Mouse (Mus musculus) adipocyte (in vitro differentiated cells): ENCODE results near the gene Ubr4.
A peak's percentile ranks its signal among the peaks of the same experiment; 100 is the strongest.

ENCODE experiments used
- DNase-seq: peaks from one replicate; pipeline ENCODE4 v3.0.0-alpha.2; 2016; ENCODE audit warnings: low spot score

Ubr4 gene

GRCm38 (mm10) chr4:139351931-139352711, at the start of gene Ubr4, which contains the start of the genes Mrto4 and Emc1:
Gene Ubr4 (plus strand): TSS chr4:139352609.
Gene Mrto4 (minus strand): TSS chr4:139352576.
Gene Emc1 (plus strand): TSS chr4:139352587.
- peak; percentile 77 for DNase-seq

DNA sequence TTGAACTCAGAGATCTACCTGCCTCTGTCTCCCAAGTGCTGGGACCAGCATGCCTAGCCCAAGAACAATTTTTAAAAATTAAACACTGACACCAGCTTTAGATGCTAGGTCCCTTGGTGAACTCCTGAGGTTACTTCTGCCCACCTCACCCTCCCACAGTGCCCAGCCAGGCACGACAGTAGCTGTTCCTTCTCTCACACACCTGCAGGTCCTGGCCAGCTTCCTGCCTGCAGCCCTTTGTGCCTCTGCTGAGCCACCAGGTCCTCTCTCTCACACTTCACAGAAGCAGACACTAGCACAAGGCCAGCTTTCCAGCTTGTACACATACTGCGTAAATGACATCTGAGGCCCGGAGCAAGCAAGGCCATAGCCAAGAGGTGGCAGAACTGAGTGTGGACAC, 46.9 kb upstream of the Ubr4 start:
- no peak for DNase-seq

DNA sequence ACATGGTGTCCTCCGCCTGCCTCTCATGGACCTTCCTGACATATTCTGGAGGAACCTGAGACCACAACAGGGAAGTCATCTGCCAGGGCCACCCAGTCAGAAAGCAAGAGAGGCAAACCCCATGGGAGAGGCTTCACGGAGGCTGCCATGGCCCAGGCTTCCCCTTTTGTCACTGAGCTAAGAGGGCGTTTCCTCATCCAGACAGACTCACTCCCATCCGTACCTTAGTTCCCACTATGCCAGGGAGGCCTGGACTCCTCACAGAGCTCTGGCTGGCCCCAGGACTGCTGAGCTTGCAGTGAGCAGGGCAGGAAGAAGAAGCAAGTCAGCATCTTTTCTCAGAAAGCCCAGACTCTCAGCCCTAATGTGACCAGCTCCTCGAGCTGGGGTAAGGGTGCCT, 44.5 kb upstream of the Ubr4 start:
- no peak for DNase-seq

- no peak for DNase-seq
These were observed 42.8 kb upstream of the Ubr4 start for GRCm38 (mm10) chr4:139309651-139310050.

DNA sequence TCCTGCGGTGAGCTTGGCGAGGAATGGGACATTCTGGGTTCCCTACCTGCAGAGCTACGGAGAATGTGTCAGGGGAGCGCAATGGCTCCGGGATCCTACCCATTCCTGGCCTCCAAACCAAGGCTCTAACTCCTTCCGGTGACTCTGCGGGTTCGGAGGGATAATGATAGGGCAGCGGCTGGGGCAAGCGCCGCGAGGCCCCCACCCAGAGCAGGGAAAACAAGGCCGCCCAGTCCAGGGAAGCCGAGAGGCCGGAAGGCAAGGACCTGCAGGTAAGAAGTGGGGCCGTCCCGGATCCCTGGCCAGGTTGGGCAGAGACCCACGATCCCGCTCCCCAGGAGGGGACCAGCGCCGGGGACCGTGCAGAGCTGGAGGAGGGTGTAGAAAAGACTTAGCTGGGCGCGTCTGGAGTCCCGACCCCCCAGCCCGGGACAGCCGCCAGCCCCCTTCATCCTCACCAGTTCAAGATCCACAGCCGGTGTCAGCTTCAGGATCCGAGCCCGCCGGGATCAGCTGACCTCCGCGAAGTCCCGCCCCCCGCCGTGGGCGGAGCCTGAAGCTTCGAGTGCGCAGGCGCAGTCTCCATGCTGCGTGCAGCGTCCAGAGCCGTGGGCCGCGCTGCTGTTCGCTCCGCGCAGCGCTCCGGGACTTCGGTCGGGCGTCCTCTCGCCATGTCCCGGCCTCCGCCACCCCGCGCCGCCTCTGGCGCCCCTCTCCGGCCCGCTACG, 42.1 kb upstream of the Ubr4 start, which contains the start of the genes Pqlc2 and Akr7a5:
Pqlc2 (minus strand) TSS at position 538 of the 728 bp plus-strand sequence.
Akr7a5 (plus strand) TSS at position 574 of the 728 bp plus-strand sequence.
- DNase-seq: peak; percentile 89

GRCm38 (mm10) chr4:139310899-139311701, 41.3 kb upstream of the Ubr4 start:
- DNase-seq: peak; percentile 38

DNA sequence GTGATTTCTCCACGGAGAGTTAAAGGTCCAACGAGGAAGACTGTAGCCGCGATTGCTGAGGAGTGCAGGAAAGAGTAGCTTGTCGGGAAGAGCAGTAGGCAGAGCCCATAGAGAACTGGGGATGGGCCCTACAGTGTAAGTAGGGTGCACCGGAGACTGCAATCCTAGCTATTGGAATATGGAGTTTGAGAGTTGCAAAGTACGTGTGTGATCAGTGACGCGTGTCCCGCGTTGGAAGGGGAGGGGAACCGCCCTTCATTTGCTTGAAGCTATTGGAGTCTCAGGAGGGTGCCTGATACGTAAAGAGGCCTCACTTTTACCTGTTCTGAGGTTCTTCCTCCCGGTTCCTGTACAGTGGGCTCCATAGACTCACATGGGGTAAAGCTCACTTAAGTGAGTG, 40.7 kb upstream of the Ubr4 start:
- DNase-seq: no peak

- DNase-seq: peak; percentile 58
These were observed 39.8 kb upstream of the Ubr4 start for GRCm38 (mm10) chr4:139312632-139313031.

GRCm38 (mm10) chr4:139318449-139318848, 34.0 kb upstream of the Ubr4 start:
- no peak for DNase-seq

GRCm38 (mm10) chr4:139319740-139320139, 32.7 kb upstream of the Ubr4 start:
- no peak for DNase-seq

DNA sequence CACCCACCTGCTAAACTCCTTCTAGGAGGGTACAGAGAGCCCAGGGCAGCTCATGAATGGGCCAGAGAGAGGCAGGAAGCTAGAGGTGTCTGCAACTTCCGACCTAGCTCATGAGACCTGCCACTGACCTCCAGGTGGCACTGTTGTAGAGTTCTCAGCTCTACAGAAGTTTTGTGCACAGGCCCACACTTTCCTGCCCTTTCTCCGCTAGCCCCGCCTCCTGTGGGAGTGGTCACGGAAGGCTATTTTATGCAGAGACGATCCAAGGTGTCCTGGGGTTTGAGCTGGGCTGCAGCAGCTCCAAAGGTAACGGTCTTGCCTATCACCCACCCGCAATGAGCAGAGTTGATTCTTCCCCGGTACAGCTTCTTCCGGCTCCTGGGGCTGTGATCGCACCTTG, 21.8 kb upstream of the Ubr4 start:
- DNase-seq: peak; percentile 72

DNA sequence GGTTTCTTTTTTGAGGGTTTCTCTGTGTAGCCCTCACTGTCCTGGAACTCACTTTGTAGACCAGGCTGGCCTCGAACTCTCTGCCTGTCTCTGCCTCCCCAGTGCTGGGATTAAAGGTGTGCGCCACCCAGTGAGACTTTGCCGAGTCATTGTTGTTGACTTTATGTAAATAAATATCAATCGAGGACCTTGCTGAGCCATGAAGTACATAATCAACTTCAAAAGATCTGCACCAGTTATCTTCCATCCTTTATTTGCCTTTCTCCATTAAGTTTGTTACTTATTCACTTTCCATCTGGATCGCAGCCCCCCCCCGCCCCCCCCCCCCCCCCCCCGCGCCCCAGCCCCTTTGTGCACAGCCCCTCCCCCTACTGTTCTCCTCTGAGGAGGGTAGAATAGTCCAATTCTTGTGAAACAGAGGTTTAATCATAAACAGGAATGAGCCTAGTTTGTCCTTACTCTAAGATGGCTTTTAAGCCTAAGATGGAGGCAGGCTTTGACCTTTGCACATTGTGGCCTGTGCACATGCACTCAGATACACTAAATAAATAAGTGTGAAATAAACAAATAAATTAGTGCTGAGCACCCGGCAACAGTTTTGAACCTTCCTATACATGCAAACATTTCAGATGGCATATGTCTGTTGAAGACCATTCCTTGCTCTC, 17.6 kb upstream of the Ubr4 start:
- DNase-seq: peak; percentile 24

DNA sequence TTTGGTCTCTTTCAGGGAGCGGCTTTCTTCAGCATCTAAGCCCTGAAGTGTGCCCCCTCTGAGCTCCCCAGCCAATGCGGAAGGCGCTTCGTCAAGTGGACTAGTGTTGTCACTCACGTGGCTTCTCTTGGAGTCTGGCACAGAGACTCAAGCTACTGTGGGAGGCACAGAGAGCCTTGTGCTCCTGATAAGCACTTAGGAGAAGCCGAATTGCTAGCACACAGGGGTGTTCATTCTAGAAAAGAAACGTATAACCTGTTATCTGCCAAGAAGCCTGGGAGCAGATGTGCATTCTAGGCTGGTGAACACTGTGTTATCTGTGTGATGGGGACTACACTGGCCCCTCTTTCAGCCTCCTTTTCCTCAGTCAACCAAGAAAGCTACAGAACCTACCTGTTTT, 16.9 kb upstream of the Ubr4 start:
- no peak for DNase-seq

- DNase-seq: peak; percentile 88
These were observed 15.5 kb upstream of the Ubr4 start for GRCm38 (mm10) chr4:139336822-139337483.

- DNase-seq: no peak
These were observed 14.3 kb upstream of the Ubr4 start for GRCm38 (mm10) chr4:139338145-139338544.

- DNase-seq: no peak
These were observed 11.6 kb upstream of the Ubr4 start for GRCm38 (mm10) chr4:139340835-139341234.

- peak; percentile 48 for DNase-seq
These were observed 10.7 kb upstream of the Ubr4 start for GRCm38 (mm10) chr4:139341556-139342233.

GRCm38 (mm10) chr4:139343718-139344117, 8.7 kb upstream of the Ubr4 start:
- DNase-seq: peak; percentile 70

GRCm38 (mm10) chr4:139345416-139346019, 6.9 kb upstream of the Ubr4 start:
- no peak for DNase-seq

DNA sequence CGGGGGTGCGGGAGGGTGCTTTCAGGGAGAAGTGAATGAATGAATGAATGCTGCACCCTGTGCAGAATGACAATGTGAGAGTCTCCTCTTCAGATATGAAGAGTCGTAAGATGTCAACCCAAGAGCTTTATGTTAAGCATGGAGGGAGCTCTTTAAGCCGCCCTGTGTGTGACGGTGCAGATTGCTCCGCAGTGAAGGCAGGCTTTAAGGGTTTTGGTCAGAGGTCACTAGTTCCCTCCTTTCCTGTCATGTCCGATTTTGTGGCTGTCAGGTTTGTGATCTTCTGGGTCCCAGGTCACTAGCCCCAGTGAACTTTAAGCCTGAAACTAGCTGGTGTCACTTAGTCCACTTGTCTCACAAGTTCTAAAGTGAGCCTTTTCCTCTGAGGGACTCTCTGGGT, 423 bp downstream of the Ubr4 start:
- DNase-seq: peak; percentile 44
